Mouse (Mus musculus) ES-Bruce4 (cell line): Measurements from ENCODE around the gene Rhoj. TPM values are rescaled to one million over a fixed set of nuclear protein-coding genes. Genes with fewer than 3 reads are reported as not detected.
"Not testable (repeated sequence)": the region's sequence is repeated elsewhere in the genome, so short reads cannot be mapped to it uniquely, and the experiment has no call there.

Source experiments
- H3K27ac ChIP-seq: 2 replicates; pipeline ENCODE4 v1.5.1; 2012; ENCODE audit warnings: low read length, inconsistent platforms; ENCODE audit not compliant: insufficient read depth
- H3K27me3 ChIP-seq: 2 replicates; pipeline ENCODE4 v1.6.1; 2012; ENCODE audit warnings: mild to moderate bottlenecking, low read length, inconsistent platforms; ENCODE audit not compliant: control insufficient read depth, poor library complexity, insufficient read depth, severe bottlenecking
- H3K36me3 ChIP-seq: 2 replicates; pipeline ENCODE4 v1.6.1; 2012; ENCODE audit warnings: inconsistent platforms, mild to moderate bottlenecking, low read length, moderate library complexity; ENCODE audit not compliant: control insufficient read depth, poor library complexity, insufficient read depth, severe bottlenecking
- H3K4me1 ChIP-seq: one replicate; pipeline ENCODE4 v1.8.1; 2011; ENCODE audit warnings: low read length; ENCODE audit not compliant: control insufficient read depth, insufficient read depth
- H3K4me3 ChIP-seq: 2 replicates; pipeline ENCODE4 v1.5.1; 2011; ENCODE audit warnings: low read depth, mild to moderate bottlenecking, low read length
- H3K9ac ChIP-seq: 2 replicates; pipeline ENCODE4 v1.6.1; 2012; ENCODE audit warnings: low read depth, mild to moderate bottlenecking, inconsistent platforms; ENCODE audit not compliant: poor library complexity, severe bottlenecking
- H3K9me3 ChIP-seq: replicated peaks from 2 replicates; pipeline ENCODE4 v1.6.1; 2012; ENCODE audit warnings: mild to moderate bottlenecking, low read length, inconsistent platforms; ENCODE audit not compliant: control insufficient read depth, poor library complexity, insufficient read depth, severe bottlenecking
- CTCF ChIP-seq: IDR thresholded peaks from one replicate; pipeline ENCODE4 v1.8.1; 2011; ENCODE audit warnings: low read depth, low read length
- EP300 ChIP-seq: IDR thresholded peaks from 2 replicates; pipeline ENCODE4 v1.6.1; 2011; ENCODE audit warnings: low read depth, low read length; ENCODE audit not compliant: insufficient read depth
- POLR2A ChIP-seq: IDR thresholded peaks from one replicate; pipeline ENCODE4 v1.8.1; 2011; ENCODE audit warnings: low read length; ENCODE audit not compliant: insufficient read depth
- polyA plus RNA-seq: library from polyadenylated mRNA; stranded (reverse); fragments of >200 nt; gene quantifications from 2 replicates; pipeline ENCODE4 v1.2.4, GENCODE M21; 2011; ENCODE audit warnings: low read depth; ENCODE audit not compliant: missing spikeins, insufficient read depth, insufficient read length

Gene Rhoj
- polyA plus RNA-seq, 1 experiment, result not detected

DNA sequence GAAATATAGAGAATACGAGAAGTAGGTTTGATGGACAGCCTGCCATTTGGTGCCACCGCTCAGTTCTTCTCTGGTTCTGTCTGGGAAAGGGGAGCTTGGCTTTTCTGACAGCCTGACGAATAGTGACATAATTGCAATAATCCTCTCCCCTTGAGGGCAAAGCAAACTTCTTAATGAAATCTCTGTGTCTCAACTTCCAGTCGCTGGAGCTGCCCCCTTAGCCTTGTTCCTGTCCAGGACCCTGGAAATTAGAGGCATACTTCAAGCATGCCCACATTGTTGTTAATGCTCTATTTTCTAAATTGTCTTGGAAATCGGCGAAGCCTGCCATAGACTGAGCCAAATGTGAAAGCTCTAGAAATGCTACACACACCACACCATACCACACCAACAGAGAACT is 120.6 kb downstream of the Rhoj start:
- H3K4me3 ChIP-seq, result no peak overlapping the region
- H3K27me3 ChIP-seq, result no peaks in the 10 kb centered on the region
- TF ChIP-seq POLR2A, result no peak
- TF ChIP-seq CTCF, result no peak
- no peak for TF ChIP-seq EP300

DNA sequence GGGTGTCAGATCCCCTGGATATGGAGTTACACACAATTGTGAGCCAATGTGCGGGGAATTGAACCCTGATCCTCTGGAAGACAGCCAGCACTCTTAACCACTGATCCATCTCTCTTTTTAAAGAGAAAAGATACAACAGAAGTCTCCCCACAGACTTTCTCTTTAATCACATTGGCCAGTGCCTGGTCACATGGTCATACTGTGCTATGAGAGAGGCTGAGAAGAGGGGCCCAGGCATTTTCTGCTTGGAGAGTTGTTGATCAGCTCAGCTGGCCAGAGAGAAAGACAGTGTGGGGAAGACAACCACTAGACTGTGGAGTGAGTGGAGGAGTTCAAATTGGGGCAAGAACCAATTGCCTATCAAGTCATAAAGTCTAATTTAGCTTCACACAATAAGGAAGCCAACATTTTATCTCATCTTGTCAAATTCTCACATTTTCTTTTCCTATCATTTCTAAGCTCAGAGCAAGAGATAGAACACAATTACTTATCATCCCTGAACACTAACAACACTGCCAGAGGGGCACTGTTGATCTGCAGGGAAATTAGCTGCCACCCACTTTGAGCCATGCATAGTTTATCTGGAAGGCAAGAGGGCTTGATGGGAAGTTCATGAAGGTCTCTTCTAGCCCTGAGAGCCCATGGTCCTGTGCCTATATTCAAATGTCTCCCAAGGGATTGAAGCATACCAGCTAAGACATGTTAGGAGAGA is 121.7 kb downstream of the Rhoj start:
- no peaks in the 10 kb centered on the region for H3K27me3 ChIP-seq
- H3K4me1 ChIP-seq, result no peaks in the 10 kb centered on the region
- H3K9ac ChIP-seq, result no peak overlapping the region
- no peaks in the 10 kb centered on the region for H3K36me3 ChIP-seq
- no peaks in the 10 kb centered on the region; the same call in 1 of the 2 replicates for H3K9me3 ChIP-seq
- H3K4me3 ChIP-seq, result no peak overlapping the region
- H3K27ac ChIP-seq, result no peak overlapping the region
- TF ChIP-seq POLR2A (no peak), EP300 (no peak), CTCF (no peak)

More for the DNA sequence above, 120.6 kb downstream of the Rhoj start:
- Histone ChIP-seq H3K9me3 (no peaks in the 10 kb centered on the region; the same call in 1 of the 2 replicates), H3K4me1 (no peaks in the 10 kb centered on the region), H3K9ac (no peak overlapping the region), H3K27ac (no peak overlapping the region), H3K36me3 (no peaks in the 10 kb centered on the region)

DNA sequence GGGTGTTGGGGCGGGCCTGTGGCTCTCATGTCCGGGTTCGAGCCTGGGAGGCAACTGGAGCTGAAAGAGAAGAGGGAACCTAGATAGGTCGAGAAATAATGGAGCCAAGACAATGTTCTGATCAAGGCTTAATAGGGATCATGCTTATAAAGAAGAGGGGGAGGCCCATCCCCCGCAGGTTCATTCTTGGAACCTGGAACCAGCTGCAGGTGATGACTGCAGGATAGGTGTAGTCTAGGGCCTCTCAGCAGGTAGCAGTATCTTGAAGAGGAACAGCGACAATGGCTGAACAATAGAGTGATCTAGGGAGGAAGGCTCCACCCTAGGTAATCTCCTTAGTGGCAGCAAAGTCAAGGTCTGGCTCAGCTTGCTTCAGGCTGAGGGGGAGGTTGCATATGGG is 124.3 kb downstream of the Rhoj start:
- H3K4me3 ChIP-seq, H3K9ac ChIP-seq, H3K27me3 ChIP-seq, H3K9me3 ChIP-seq, H3K4me1 ChIP-seq, H3K27ac ChIP-seq, H3K36me3 ChIP-seq: not testable (repeated sequence)
- peak; percentile 46; the same call in 1 of the 2 replicates for TF ChIP-seq EP300

DNA sequence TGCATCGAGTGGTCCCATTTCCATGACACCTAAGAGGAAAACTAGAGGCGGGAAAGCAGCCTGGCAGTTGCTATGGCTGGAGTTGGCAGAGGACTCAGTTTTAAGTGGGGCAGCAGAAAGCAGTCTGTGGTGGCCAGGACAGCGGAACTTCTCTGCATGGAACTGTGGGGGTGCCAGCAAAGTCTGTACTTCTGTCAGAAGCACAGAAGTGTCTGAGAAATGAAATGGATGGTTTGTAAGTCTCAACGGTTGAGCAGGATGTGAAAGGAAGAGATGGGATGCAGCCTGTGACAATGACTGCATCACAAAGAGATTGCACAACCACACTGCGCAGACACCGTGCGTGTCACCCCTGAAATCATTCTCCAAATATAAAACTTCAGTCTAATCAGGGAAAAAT is 138.1 kb downstream of the Rhoj start:
- TF ChIP-seq EP300 (no peak), CTCF (no peak), POLR2A (no peak)
- Histone ChIP-seq H3K36me3 (no peaks in the 10 kb centered on the region), H3K27me3 (no peaks in the 10 kb centered on the region), H3K9me3 (no peaks in the 10 kb centered on the region), H3K4me3 (no peak overlapping the region), H3K9ac (no peak overlapping the region), H3K4me1 (no peaks in the 10 kb centered on the region), H3K27ac (no peak overlapping the region)

DNA sequence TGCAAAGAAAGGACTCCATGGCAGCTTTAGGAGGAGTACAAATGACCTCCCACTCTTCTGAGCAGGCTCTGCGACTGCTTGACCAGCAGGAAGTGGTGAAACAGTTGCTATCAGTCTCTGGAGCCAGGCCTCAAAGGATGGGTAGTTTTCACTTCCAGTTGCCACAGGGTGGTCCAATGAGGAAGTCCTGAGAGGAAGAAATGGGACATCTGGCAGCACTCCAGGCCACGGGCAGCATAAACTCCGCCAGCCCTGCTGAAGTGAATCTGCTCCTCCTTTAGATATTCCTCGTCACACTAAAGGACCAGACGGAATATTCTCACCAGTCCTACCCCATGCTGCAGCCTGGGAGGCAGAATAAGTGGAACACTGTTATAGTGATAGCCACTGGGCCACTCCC is 140.8 kb downstream of the Rhoj start:
- Histone ChIP-seq H3K4me3 (no peak overlapping the region), H3K36me3 (peaks cover 6% of the 10 kb centered on the region; the same call in 1 of the 2 replicates), H3K9ac (no peak overlapping the region), H3K9me3 (no peaks in the 10 kb centered on the region), H3K27me3 (no peaks in the 10 kb centered on the region), H3K27ac (no peak overlapping the region), H3K4me1 (no peaks in the 10 kb centered on the region)
- TF ChIP-seq CTCF, result no peak
- no peak for TF ChIP-seq EP300
- no peak for TF ChIP-seq POLR2A

DNA sequence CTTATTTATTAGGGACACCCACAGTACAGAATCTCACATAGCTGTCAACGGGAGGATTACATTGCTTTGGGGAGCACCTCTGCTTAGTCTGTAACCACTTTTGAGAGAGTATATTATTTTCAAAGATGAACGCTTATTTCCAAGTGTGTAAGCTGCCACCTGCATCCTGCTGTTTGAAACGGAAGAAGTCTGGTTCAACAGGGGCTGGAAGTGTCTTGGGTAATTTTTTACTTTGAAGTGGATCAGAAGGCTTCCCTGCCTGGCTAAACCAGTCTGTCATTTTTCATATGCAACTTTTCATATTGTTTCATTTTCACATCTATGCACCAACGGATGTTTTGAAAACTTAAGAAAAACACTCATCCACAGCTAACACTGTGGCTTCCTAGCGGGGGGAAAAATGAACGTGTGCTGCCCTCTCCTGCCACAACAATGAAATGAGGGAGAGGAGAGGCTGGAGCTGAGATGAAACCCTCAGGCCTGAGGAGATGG is 141.4 kb downstream of the Rhoj start:
- Histone ChIP-seq H3K36me3 (peaks cover 6% of the 10 kb centered on the region; the same call in 1 of the 2 replicates), H3K4me1 (no peaks in the 10 kb centered on the region), H3K9ac (no peak overlapping the region), H3K4me3 (no peak overlapping the region), H3K9me3 (no peaks in the 10 kb centered on the region), H3K27me3 (no peaks in the 10 kb centered on the region), H3K27ac (no peak overlapping the region)
- TF ChIP-seq EP300, result no peak
- peak; percentile 2 for TF ChIP-seq CTCF
- no peak for TF ChIP-seq POLR2A
